Mouse (Mus musculus) heart, embryonic 14.5 days (tissue): Measurements from ENCODE around the gene Arhgef16. TPM values are rescaled to one million over a fixed set of nuclear protein-coding genes. Genes with fewer than 3 reads are reported as not detected.

Experiments
- ATAC-seq: fragments of 200-750 bp; cut with Nextera tagmentation; 2 replicates; pipeline ENCODE4 v1.8.0; 2017; ENCODE audit warnings: low read depth, moderate TSS enrichment; ENCODE audit not compliant: insufficient number of reproducible peaks, insufficient read depth, low FRiP score
- H3K27ac ChIP-seq, 2 experiments: fragments of 200-500 bp in 1 of 2; fragments of 300-500 bp in 1 of 2; sonication (generic) in 1 of 2; replicated peaks in 1 of 2; 2 replicates each; pipeline ENCODE4 v1.5.1; 2012 to 2014; ENCODE audit warnings: low read depth in 2 of 2, low read length in 2 of 2, control low read depth in 1 of 2, mild to moderate bottlenecking in 1 of 2, mixed read lengths in 1 of 2; ENCODE audit not compliant: control insufficient read depth in 1 of 2, insufficient read depth in 1 of 2
- H3K27me3 ChIP-seq: fragments of 300-500 bp; sonication (generic); 2 replicates; pipeline ENCODE4 v1.6.1; 2014; ENCODE audit warnings: mild to moderate bottlenecking, low read length, control low read depth; ENCODE audit not compliant: control insufficient read depth, insufficient read depth
- H3K36me3 ChIP-seq: fragments of 300-500 bp; sonication (generic); 2 replicates; pipeline ENCODE4 v1.6.1; 2014; ENCODE audit warnings: mild to moderate bottlenecking, control low read depth, low read length, mixed read lengths; ENCODE audit not compliant: control insufficient read depth, insufficient read depth
- H3K4me1 ChIP-seq, 2 experiments: fragments of 200-500 bp in 1 of 2; fragments of 300-500 bp in 1 of 2; sonication (generic) in 1 of 2; 2 replicates each; pipeline ENCODE4 v1.6.1; 2012 to 2014; ENCODE audit warnings: low read length in 2 of 2, control low read depth in 1 of 2, mixed read lengths in 1 of 2; ENCODE audit not compliant: control insufficient read depth in 2 of 2, insufficient read depth in 2 of 2
- H3K4me2 ChIP-seq: fragments of 300-500 bp; sonication (generic); 2 replicates; pipeline ENCODE4 v1.6.1; 2014; ENCODE audit warnings: mild to moderate bottlenecking, low read length
- H3K4me3 ChIP-seq, 2 experiments: fragments of 200-500 bp in 1 of 2; fragments of 300-500 bp in 1 of 2; sonication (generic) in 1 of 2; 2 replicates each; pipeline ENCODE4 v1.5.1; 2012 to 2014; ENCODE audit warnings: low read length in 2 of 2, mild to moderate bottlenecking in 2 of 2, control low read depth in 1 of 2, low read depth in 1 of 2, moderate library complexity in 1 of 2; ENCODE audit not compliant: control insufficient read depth in 1 of 2, insufficient read depth in 1 of 2
- H3K9ac ChIP-seq: fragments of 300-500 bp; sonication (generic); 2 replicates; pipeline ENCODE4 v1.6.1; 2014; ENCODE audit warnings: mild to moderate bottlenecking, low read length
- H3K9me3 ChIP-seq: fragments of 300-500 bp; sonication (generic); 2 replicates; pipeline ENCODE4 v1.6.1; 2016; ENCODE audit warnings: low read length, control low read depth; ENCODE audit not compliant: control insufficient read depth
- WGBS: fragments of 180-500 bp; shearing (Covaris S2); extraction: QIAGEN DNeasy Blood & Tissue Kit; methylation state at CpG from one replicate; pipeline ENCODE4 v1.1.7; 2014; 5-methylcytosine and 5-hydroxymethylcytosine counted together
- polyA plus RNA-seq: library from polyadenylated mRNA; unstranded; fragments of >200 nt; fragmentation: Nextera tagmentation; extraction: Ambion mirVana; gene quantifications from 2 replicates; pipeline ENCODE4 v1.2.1, GENCODE M21; 2014

Arhgef16 gene
- polyA plus RNA-seq, 1 experiment from 2014 or later: 0.97 TPM

GRCm38 (mm10) chr4:154283671-154284070, 17.8 kb downstream of the Arhgef16 start:
- Histone ChIP-seq H3K9me3 (no peaks in the 10 kb centered on the region), H3K27ac (no peak overlapping the region), H3K36me3 (no peaks in the 10 kb centered on the region), H3K9ac (no peak overlapping the region), H3K4me3 (no peak overlapping the region), H3K4me2 (no peak overlapping the region), H3K4me1 (no peaks in the 10 kb centered on the region), H3K27me3 (no peaks in the 10 kb centered on the region)
- ATAC-seq: no peak
- 60% methylated on average over 7 of the region's 7 CpGs for WGBS

GRCm38 (mm10) chr4:154279481-154279880, 22.0 kb downstream of the Arhgef16 start:
- H3K9ac ChIP-seq: no peak overlapping the region
- no peak for ATAC-seq
- H3K4me1 ChIP-seq: no peaks in the 10 kb centered on the region
- H3K27me3 ChIP-seq: no peaks in the 10 kb centered on the region
- H3K4me3 ChIP-seq: no peak overlapping the region
- 0 out of 2 replicates have a peak, but pooled peaks cover 11% of the 10 kb centered on the region for H3K36me3 ChIP-seq
- no peak overlapping the region for H3K27ac ChIP-seq
- WGBS: 56% methylated on average over 9 of the region's 9 CpGs
- H3K9me3 ChIP-seq: no peaks in the 10 kb centered on the region
- no peak overlapping the region for H3K4me2 ChIP-seq

DNA sequence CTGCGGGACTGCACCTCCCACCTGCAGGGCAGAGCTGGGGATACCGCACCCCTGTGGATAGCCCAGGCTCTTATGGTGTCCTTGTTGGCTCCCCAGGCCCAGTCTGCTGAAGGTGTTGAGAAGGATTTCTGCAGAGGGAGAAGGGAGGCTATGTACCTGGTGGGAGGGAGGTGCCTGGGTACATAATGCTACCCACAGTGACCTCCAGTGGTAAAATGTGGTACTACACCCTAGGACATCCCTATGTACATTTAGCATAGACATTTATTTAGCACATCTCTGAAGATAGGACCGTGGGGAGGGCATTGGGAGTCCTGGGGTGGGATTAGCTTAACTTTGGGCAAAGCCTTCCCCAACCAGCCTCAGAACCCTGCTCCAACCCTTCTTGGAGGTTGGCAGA, 28.5 kb downstream of the Arhgef16 start:
- H3K4me3 ChIP-seq: no peak overlapping the region
- H3K9ac ChIP-seq: no peak overlapping the region
- 0 out of 2 replicates have a peak, but pooled peaks cover 11% of the 10 kb centered on the region for H3K36me3 ChIP-seq
- no peaks in the 10 kb centered on the region for H3K27me3 ChIP-seq
- 58% methylated on average over 3 of the region's 3 CpGs for WGBS
- no peak overlapping the region for H3K27ac ChIP-seq
- H3K4me2 ChIP-seq: no peak overlapping the region
- ATAC-seq: no peak
- H3K9me3 ChIP-seq: no peaks in the 10 kb centered on the region
- no peaks in the 10 kb centered on the region for H3K4me1 ChIP-seq

DNA sequence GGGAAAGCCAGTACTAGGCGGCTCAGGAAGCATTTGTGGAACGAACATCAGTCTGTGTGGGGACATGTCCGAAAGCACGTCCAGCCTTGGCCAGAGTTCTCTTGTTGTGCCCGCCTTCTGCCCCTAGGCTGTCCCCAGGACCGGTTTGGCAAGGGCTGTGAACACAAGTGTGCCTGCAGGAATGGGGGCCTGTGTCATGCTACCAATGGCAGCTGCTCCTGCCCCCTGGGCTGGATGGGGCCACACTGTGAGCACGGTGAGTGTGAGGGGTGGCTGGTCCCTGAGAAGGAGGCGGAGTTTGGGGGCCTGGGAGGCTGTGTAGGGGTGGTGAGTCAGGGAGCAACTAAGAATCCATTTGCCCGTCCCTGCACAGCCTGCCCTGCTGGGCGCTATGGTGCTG, 32.0 kb downstream of the Arhgef16 start:
- H3K9me3 ChIP-seq: no peaks in the 10 kb centered on the region
- H3K27ac ChIP-seq: no peak overlapping the region
- no peak overlapping the region for H3K4me3 ChIP-seq
- H3K27me3 ChIP-seq: no peaks in the 10 kb centered on the region
- H3K4me1 ChIP-seq: no peaks in the 10 kb centered on the region
- ATAC-seq: no peak
- H3K9ac ChIP-seq: no peak overlapping the region
- WGBS: 41% methylated on average over 10 of the region's 10 CpGs
- 0 out of 2 replicates have a peak, but pooled peaks cover 12% of the 10 kb centered on the region for H3K36me3 ChIP-seq
- no peak overlapping the region for H3K4me2 ChIP-seq

GRCm38 (mm10) chr4:154267511-154267910, 34.0 kb downstream of the Arhgef16 start:
- Histone ChIP-seq H3K27me3 (no peaks in the 10 kb centered on the region), H3K36me3 (peaks cover 16% of the 10 kb centered on the region; the same call in 1 of the 2 replicates), H3K4me2 (no peak overlapping the region), H3K4me1 (no peaks in the 10 kb centered on the region), H3K9ac (no peak overlapping the region), H3K9me3 (0 out of 2 replicates have a peak, but pooled peaks cover 4% of the 10 kb centered on the region), H3K27ac (no peak overlapping the region), H3K4me3 (no peak overlapping the region)
- 86% methylated on average over 6 of the region's 6 CpGs for WGBS
- ATAC-seq: no peak

GRCm38 (mm10) chr4:154262071-154262470, 39.4 kb downstream of the Arhgef16 start:
- Histone ChIP-seq H3K27ac (no peak overlapping the region), H3K36me3 (peaks cover 9% of the 10 kb centered on the region; the same call in 1 of the 2 replicates), H3K27me3 (no peaks in the 10 kb centered on the region), H3K4me1 (no peaks in the 10 kb centered on the region), H3K4me3 (no peak overlapping the region), H3K9me3 (0 out of 2 replicates have a peak, but pooled peaks cover 4% of the 10 kb centered on the region), H3K4me2 (no peak overlapping the region), H3K9ac (no peak overlapping the region)
- ATAC-seq: no peak
- WGBS: 23% methylated on average over 4 of the region's 4 CpGs

DNA sequence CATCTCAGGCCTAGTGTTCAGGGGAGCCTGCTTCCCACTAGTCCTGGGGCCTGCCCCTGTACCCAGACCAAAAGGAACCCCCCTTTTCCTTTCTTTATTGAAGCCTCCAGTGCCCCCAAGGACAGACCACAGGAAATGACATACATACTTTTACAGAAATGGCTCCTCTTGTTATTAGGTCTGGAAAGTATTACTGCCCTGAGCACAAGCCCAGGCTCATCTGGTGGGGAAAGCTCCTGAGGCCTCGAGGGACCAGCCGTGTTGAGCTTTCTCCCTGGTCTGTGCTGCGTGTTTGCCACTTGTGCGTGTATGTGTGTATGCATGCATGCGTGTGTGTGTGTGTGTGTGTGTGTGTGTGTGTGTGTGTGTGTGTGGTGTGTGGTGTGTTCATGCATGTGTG, 40.7 kb downstream of the Arhgef16 start:
- WGBS: 91% methylated on average over 5 of the region's 5 CpGs
- Histone ChIP-seq H3K9ac (no peak overlapping the region), H3K4me2 (no peak overlapping the region), H3K36me3 (peaks cover 4% of the 10 kb centered on the region; the same call in 1 of the 2 replicates), H3K4me1 (no peaks in the 10 kb centered on the region), H3K27me3 (no peaks in the 10 kb centered on the region), H3K4me3 (no peak overlapping the region), H3K9me3 (0 out of 2 replicates have a peak, but pooled peaks cover 4% of the 10 kb centered on the region), H3K27ac (no peak overlapping the region)
- no peak for ATAC-seq

- Histone ChIP-seq H3K4me2 (no peak overlapping the region), H3K27me3 (no peaks in the 10 kb centered on the region), H3K4me1 (no peaks in the 10 kb centered on the region), H3K27ac (no peak overlapping the region), H3K4me3 (no peak overlapping the region), H3K9ac (no peak overlapping the region), H3K9me3 (no peaks in the 10 kb centered on the region), H3K36me3 (no peaks in the 10 kb centered on the region)
- ATAC-seq: no peak
- 87% methylated on average over 20 of the region's 20 CpGs for WGBS
Observed at GRCm38 (mm10) chr4:154252537-154253255, 48.8 kb downstream of the Arhgef16 start.
